Mouse (Mus musculus) limb, embryonic 13.5 days (tissue): Measurements from ENCODE around the gene Plpp7. TPM values are rescaled to one million over a fixed set of nuclear protein-coding genes. Genes with fewer than 3 reads are reported as not detected.

Experiments
- ATAC-seq: fragments of 200-750 bp; cut with Nextera tagmentation; 2 replicates; pipeline ENCODE4 v1.8.0; 2017; ENCODE audit warnings: low read depth, moderate number of reproducible peaks, moderate TSS enrichment; ENCODE audit not compliant: low FRiP score
- H3K27ac ChIP-seq: fragments of 300-500 bp; sonication (generic); 2 replicates; pipeline ENCODE4 v1.5.1; 2015; ENCODE audit warnings: inconsistent platforms, mild to moderate bottlenecking, moderate library complexity
- H3K27me3 ChIP-seq: fragments of 300-500 bp; sonication (generic); 2 replicates; pipeline ENCODE4 v1.6.1; 2015; ENCODE audit warnings: mild to moderate bottlenecking, inconsistent platforms
- H3K36me3 ChIP-seq: fragments of 300-500 bp; sonication (generic); 2 replicates; pipeline ENCODE4 v1.6.1; 2015; ENCODE audit warnings: inconsistent platforms, mild to moderate bottlenecking, moderate library complexity
- H3K4me1 ChIP-seq: fragments of 300-500 bp; sonication (generic); 2 replicates; pipeline ENCODE4 v1.6.1; 2015; ENCODE audit warnings: inconsistent platforms
- H3K4me2 ChIP-seq: fragments of 300-500 bp; sonication (generic); replicated peaks from 2 replicates; pipeline ENCODE4 v1.6.1; 2015; ENCODE audit warnings: inconsistent platforms, mild to moderate bottlenecking, moderate library complexity
- H3K4me3 ChIP-seq: fragments of 300-500 bp; sonication (generic); 2 replicates; pipeline ENCODE4 v1.5.1; 2015; ENCODE audit warnings: moderate library complexity, mild to moderate bottlenecking, inconsistent platforms
- H3K9ac ChIP-seq: fragments of 300-500 bp; sonication (generic); 2 replicates; pipeline ENCODE4 v1.6.1; 2015; ENCODE audit warnings: mild to moderate bottlenecking, inconsistent platforms
- H3K9me3 ChIP-seq: fragments of 300-500 bp; sonication (generic); 2 replicates; pipeline ENCODE4 v1.6.1; 2016; ENCODE audit warnings: inconsistent platforms
- WGBS: fragments of 180-500 bp; shearing (Covaris S2); methylation state at CpG from one replicate; pipeline ENCODE4 v1.1.7; 2015; 5-methylcytosine and 5-hydroxymethylcytosine counted together
- microRNA-seq: library from miRNA; unstranded; fragments of <30 nt; microRNA quantifications from one replicate; pipeline ENCODE4, GENCODE M21; 2016
- polyA plus RNA-seq: library from polyadenylated mRNA; unstranded; fragments of >200 nt; fragmentation: Nextera tagmentation; extraction: Ambion mirVana; gene quantifications from 2 replicates; pipeline ENCODE4 v1.2.1, GENCODE M21; 2015

Plpp7 gene
- polyA plus RNA-seq, 1 experiment from 2014 or later = 7.3 TPM

DNA sequence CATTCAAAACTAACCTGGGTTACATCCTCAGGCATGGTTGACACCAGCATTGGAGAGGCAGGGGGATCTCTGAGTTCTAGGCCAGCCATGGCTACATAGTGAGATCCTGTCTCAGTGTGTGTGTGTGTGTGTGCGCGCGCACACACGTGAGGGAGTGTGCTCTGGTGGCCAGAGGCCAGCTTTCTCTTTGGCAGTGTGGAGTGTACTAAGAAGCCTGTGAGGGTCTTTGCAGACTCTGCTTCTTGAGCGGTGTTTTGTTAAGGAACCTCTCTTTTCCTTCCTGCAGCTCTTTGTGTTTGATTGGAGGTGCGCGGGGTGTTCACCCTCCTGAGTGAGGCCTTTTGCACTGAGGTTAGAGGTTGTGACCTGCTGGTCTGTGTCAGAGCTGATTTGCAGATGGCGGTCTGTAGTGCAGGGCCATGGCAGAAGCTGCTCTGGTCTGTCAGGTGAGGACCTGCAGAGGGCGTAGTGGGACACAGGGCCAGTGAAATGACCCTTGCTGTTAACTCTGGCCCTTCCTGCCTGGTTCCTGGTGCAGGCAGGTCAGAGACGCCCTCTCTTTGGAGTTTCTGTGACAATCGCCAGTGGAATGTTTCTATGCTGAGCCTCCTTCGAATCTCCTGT, 63.4 kb downstream of the Plpp7 start:
- Histone ChIP-seq H3K27me3 (no peaks in the 10 kb centered on the region), H3K4me1 (peaks cover 74% of the 10 kb centered on the region), H3K36me3 (peaks cover 23% of the 10 kb centered on the region), H3K9ac (0 out of 2 replicates have a peak overlapping the region, but pooled peaks have one; percentile 48), H3K9me3 (no peaks in the 10 kb centered on the region), H3K27ac (no peak overlapping the region), H3K4me3 (no peak overlapping the region), H3K4me2 (no peak overlapping the region)
- WGBS = 75% methylated on average over 12 of the region's 12 CpGs
- ATAC-seq = no peak

Small RNA genes lying within 50 kb of the gene (microRNA-seq; reads per million reads assigned to microRNA genes)
- 0.70 reads per million for gene Mir7674

Other genes with a start within 250 kb of the Plpp7 start
- 0.24 and 0.25 TPM in 2 replicates for gene Fibcd1, start 249.5 kb upstream of the Plpp7 start, polyA plus RNA-seq
- 0.28 and 0.34 TPM in 2 replicates for gene Lamc3, start 208.2 kb upstream of the Plpp7 start, polyA plus RNA-seq
- gene Aif1l, start 145.4 kb upstream of the Plpp7 start, polyA plus RNA-seq = 50.3 and 54.3 TPM in 2 replicates
- 112 and 114 TPM in 2 replicates for gene Nup214, start 121.1 kb upstream of the Plpp7 start, polyA plus RNA-seq
- gene Fam78a, start 10.7 kb upstream of the Plpp7 start, polyA plus RNA-seq = 4.5 and 5.4 TPM in 2 replicates
- 49.0 and 52.7 TPM in 2 replicates for gene Prrc2b, start 55.6 kb downstream of the Plpp7 start, polyA plus RNA-seq
- 27.3 and 28.0 TPM in 2 replicates for gene Pomt1, start 141.1 kb downstream of the Plpp7 start, polyA plus RNA-seq
- gene Uck1, start 164.6 kb downstream of the Plpp7 start, polyA plus RNA-seq = 69.7 and 75.1 TPM in 2 replicates
- gene Golga2, start 191.9 kb downstream of the Plpp7 start, polyA plus RNA-seq = 27.1 and 28.2 TPM in 2 replicates
- gene Swi5, start 192.5 kb downstream of the Plpp7 start, polyA plus RNA-seq = 451 and 463 TPM in 2 replicates